Mouse (Mus musculus) macrophage (primary cell): ENCODE measurements around the gene Mon2. TPM values are rescaled to one million over a fixed set of nuclear protein-coding genes. Genes with fewer than 3 reads are reported as not detected.
A peak's percentile ranks its signal among the peaks of the same experiment; 100 is the strongest.

Experiments
- H3K27ac ChIP-seq: fragments of 350-480 bp; formaldehyde crosslinking; 2 replicates; pipeline ENCODE4 v1.9.0; 2021
- H3K36me3 ChIP-seq: fragments of 350-480 bp; formaldehyde crosslinking; 2 replicates; pipeline ENCODE4 v1.9.0; 2021; ENCODE audit errors: inconsistent target
- H3K4me3 ChIP-seq: fragments of 350-480 bp; formaldehyde crosslinking; 2 replicates; pipeline ENCODE4 v1.9.0; 2021; ENCODE audit errors: inconsistent target
- H3K79me2 ChIP-seq: fragments of 350-480 bp; formaldehyde crosslinking; 2 replicates; pipeline ENCODE4 v1.9.0; 2021; ENCODE audit errors: inconsistent target
- WGBS: methylation state at CpG from one replicate; pipeline ENCODE4 v1.1.7; 2026; ENCODE audit warnings: inconsistent platforms; ENCODE audit not compliant: missing documents; 5-methylcytosine and 5-hydroxymethylcytosine counted together
- polyA plus RNA-seq: library from polyadenylated mRNA; stranded (reverse); fragments of 250-400 nt; gene quantifications from 3 replicates; pipeline ENCODE4 v1.2.4, GENCODE M21; 2018; ENCODE audit warnings: inconsistent platforms

The Mon2 gene
- polyA plus RNA-seq, 1 experiment from 2014 or later = 34.3 TPM

DNA sequence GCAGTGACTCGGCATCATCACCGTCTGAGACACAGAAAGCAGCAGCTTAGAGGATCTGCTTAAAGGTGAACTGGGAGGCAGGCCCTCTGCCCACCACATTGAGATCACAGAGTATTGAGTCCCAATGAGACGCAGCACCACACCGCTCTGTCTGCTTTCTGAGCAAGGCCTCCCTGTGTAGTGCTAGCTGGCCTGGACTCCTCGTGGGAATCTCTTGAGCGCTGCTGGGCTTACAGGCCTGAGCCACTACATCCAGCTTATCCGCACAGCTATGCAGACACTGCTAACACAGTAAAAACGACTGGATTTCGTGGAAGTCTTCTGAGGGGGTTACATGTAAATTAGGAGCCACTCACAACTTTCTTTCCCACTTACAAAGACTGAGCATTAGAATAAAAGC lies 84.7 kb downstream of the Mon2 start:
- peaks cover 30% of the 10 kb centered on the region for H3K36me3 ChIP-seq
- whole genome bisulfite sequencing = 82% methylated on average over 9 of the region's 9 CpGs
- no peak overlapping the region for H3K4me3 ChIP-seq
- H3K79me2 ChIP-seq = no peaks in the 10 kb centered on the region
- peak overlapping the region; percentile 38 for H3K27ac ChIP-seq

DNA sequence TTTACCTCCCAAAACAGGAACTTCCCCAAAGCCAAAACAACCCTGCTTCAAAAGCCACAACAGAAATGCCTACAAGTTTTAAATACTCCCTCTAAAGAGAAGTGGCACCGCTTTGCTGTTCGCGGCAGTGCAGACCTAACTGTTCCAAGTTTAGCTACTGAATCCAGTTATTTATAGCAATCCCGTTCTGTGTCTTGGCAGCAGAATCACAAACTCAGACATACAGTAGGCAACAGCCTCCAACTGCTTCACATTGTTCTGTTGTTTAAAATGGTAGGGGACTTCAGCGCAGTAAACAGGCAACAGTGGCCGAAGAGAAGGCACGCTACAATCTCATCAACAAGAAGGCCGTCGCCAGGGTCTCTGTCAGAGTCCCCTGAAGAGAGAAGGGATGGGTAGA lies 85.3 kb downstream of the Mon2 start:
- H3K79me2 ChIP-seq = no peaks in the 10 kb centered on the region
- 57% methylated on average over 9 of the region's 9 CpGs for WGBS
- H3K36me3 ChIP-seq = peaks cover 25% of the 10 kb centered on the region
- no peak overlapping the region for H3K4me3 ChIP-seq
- H3K27ac ChIP-seq = peak overlapping the region; percentile 38

DNA sequence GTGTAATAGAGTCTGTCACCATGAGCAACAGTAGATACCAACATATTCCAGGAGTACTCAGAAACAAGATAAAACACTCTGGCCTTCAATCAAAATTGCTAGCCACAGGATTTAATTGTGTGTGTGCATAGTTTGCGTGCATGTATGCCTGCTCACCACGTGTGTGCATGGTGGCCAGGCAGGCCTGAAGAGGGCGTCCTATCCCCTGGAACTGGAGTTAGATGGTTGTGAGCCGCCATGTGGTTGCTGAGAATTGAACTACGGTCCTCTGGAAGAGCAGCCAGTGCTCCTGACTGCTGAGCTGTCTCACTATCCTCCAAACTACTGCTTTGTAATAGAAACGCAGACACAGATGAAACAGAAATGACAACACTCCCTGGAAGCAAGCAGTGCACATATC lies 85.7 kb downstream of the Mon2 start:
- Histone ChIP-seq H3K36me3 (peaks cover 20% of the 10 kb centered on the region), H3K27ac (peak overlapping the region; percentile 38), H3K4me3 (no peak overlapping the region), H3K79me2 (no peaks in the 10 kb centered on the region)
- WGBS = 89% methylated on average over 6 of the region's 6 CpGs

DNA sequence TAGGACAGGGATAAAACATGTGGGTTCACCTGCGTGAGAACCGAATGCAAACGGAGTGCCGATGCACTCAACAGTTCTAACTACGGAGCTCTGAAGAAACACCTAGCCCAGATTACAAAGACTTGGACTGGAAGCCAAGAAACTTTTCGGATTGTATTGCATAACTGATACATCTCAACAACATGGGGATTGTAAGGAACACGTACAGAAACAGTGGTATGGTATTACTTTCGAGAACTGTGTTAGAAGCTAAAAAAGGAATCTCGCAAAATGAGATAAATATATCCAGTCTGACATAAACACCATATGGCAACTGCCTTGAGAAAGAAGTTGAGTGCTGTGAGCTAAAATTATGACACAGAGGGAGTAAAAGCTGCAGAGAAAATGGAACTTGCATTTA lies 86.4 kb downstream of the Mon2 start:
- WGBS = 87% methylated on average over 9 of the region's 9 CpGs
- H3K36me3 ChIP-seq = peaks cover 14% of the 10 kb centered on the region
- H3K27ac ChIP-seq = no peak overlapping the region
- peaks cover 3% of the 10 kb centered on the region for H3K79me2 ChIP-seq
- H3K4me3 ChIP-seq = no peak overlapping the region

DNA sequence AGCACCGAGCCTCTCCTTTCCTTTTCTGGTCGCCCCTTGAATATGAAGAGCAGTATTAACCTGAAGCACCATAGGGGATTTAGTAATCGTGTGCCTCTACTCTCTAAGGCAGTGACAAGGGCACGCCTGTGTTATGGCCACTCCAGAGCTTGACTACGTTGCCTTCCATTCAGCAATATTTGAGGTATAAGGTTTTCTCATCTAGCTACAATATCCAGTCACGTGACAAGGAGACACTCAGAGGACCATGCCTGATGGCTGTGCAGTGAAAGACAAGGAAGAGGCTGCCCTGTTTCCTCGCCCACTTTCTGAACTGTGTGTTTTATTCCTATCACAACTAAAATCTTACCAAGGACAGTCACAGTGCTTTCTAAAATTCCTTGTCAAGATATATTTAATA lies 87.9 kb downstream of the Mon2 start:
- 0 out of 2 replicates have a peak, but pooled peaks cover under 1% of the 10 kb centered on the region for H3K36me3 ChIP-seq
- no peak overlapping the region for H3K4me3 ChIP-seq
- 52% methylated on average over 7 of the region's 7 CpGs for whole genome bisulfite sequencing
- H3K27ac ChIP-seq = no peak overlapping the region
- H3K79me2 ChIP-seq = peaks cover 18% of the 10 kb centered on the region

DNA sequence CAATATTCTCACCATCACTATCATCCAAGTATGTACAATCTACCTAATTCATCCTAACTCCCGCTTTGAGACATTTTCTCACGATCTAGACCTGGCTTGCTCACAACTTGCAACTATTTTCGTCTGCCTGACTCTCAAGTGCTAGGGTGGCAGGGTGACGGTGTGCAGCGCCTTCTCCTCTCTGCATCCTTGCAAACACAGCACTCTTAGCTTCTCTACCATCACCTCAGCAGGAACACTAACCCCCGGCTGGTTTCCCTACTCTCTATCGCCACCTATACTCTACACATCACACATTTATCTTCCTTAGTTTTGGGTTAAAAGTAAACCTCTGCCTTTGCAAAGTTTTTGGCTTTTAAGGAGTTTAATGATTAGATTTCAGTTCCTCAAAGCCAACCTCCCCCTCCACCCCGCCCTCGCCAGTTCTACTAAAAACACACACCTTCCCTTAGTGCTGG lies 88.6 kb downstream of the Mon2 start:
- Histone ChIP-seq H3K4me3 (no peak overlapping the region), H3K27ac (no peak overlapping the region), H3K79me2 (peaks cover 25% of the 10 kb centered on the region), H3K36me3 (no peaks in the 10 kb centered on the region)
- 22% methylated on average over 7 of the region's 9 CpGs for WGBS

DNA sequence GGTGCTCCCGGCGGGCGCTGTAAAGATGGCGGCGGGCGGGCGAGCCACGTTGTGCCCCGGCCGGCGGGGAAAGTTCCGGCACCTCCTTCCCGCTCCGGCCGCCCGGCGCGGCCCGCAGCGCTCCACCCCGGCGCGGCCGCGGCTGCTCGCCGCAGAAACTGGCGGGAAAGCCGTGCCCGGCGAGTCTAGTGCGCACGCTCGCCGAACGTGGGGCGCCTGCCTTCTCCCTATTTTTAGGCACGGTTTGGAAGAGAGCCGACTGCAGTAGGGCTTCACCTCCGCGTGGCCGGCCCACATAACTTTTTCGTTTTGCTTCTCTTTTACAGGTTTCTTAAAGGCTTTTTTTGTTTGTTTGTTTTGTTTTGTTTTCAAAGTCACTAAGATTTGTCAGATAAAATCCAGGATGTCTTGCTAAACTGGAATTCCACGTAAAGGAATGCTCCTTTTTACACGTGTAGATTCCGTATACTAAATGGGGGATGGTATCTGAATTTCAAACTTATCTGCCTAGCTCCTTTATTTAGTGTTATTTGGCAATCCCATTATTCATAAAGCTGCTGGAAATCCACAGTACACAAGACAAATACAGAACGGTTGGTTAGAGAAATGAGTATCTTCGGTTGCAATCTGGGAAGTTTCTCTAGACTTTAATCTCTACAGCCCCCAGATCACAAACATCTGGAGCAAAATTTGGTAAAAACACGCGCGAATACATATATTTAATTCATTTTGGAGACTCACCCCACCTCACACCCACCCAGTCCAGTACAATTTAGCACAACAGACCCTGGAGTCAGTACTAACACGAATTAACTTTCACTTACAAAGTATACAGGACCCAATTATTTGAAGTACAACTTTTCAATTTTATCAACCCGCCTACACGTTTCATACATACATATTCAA lies 89.7 kb downstream of the Mon2 start:
- WGBS = 8% methylated on average over 50 of the region's 54 CpGs
- H3K27ac ChIP-seq = peak overlapping the region; percentile 59

DNA sequence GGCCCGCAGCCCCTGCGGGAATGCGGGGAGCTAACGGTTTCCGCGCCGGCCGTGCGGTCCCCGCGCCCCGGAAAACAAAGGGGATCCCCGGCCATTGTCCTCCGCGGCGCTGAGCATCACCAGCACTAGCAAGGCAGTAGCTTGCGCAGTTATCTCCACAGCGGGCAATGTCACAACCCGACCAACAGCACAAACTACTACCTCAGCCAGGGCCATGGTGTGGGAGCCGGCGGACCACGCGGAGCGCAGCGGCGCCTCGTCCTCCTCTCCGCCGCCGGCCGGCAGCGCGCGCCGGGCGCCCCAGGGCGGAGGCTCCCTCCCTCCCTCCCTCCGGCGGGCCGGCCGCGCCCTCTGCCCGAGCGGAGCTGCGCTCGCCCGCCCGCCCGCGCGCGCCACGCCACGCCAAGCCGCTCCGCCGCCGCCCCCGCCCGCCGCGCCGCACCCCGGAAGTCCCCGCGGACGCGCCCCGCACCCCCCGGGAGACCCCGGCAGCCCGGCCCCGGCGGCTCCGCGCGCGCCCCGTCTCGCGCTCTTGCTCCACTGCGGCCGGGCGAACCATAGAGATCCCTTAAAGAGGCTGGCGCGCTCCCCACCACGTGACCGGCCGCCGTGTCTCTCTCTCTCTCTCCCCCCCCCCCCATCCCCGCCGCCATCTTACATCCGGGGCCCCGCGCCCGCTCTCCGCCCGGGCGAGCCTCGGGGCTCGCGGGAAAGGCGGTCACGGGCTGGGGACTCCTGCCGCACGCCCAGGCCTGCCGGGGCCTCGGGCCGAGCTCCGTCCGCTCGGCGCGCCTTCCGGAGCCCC lies 90.6 kb downstream of the Mon2 start:
- WGBS = under 1% methylated on average over 60 of the region's 115 CpGs
- peak overlapping the region; percentile 68 for H3K4me3 ChIP-seq
- peak overlapping the region; percentile 75 for H3K27ac ChIP-seq
- H3K36me3 ChIP-seq = peaks cover 6% of the 10 kb centered on the region; the same call in 1 of the 2 replicates
- peaks cover 43% of the 10 kb centered on the region for H3K79me2 ChIP-seq

More for the DNA sequence above, 89.7 kb downstream of the Mon2 start:
- Histone ChIP-seq H3K79me2 (peaks cover 36% of the 10 kb centered on the region), H3K36me3 (no peaks in the 10 kb centered on the region), H3K4me3 (peak overlapping the region; percentile 24)

DNA sequence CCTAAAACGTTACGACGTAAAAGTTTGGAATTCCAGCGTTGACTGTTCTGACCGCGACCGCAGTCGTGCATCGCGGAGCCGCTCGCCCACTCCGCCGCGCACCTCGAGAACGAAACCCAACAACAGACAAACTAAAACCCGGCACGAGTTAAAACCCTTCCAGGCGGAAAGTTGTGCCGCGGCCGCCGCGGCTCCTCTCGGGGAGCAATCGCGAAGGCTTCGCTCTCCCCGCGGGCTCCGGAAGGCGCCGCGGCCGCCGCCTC lies 91.1 kb downstream of the Mon2 start:
- Histone ChIP-seq H3K27ac (peak overlapping the region; percentile 75), H3K4me3 (peak overlapping the region; percentile 68), H3K36me3 (peaks cover 6% of the 10 kb centered on the region; the same call in 1 of the 2 replicates), H3K79me2 (peaks cover 43% of the 10 kb centered on the region)
- under 1% methylated on average over 37 of the region's 37 CpGs for WGBS

DNA sequence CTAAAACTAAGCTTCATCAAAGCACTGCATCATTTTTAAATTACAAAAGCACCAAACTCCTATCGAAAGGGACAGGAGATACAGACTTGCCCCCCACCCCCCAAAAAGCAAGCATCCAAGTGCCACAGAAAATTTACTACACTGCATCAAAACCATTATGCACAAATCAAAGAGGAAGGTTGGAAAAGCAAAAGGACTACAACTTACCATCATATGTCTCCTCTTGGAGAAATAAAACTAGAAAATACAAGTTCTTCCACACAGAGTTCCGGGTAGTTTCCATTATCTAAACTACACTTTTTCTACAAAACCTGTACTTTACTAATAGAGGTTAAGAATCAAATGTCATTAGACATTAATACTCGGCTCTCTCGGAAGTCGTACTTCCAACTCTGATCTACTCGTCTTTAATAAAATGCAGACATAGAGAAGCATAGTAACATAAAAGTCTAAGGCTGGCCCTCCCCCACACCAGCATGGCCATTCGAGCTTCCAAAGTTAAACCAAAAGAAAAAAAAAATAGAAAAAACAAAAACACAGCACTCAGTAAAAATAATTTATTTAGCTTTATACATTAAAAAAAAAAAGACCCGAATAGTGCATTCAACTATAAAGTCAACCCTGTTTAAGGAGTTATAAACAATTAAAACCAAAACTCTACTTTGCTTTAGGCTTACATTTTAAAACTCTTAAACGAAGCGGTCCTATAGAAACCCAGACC lies 91.6 kb downstream of the Mon2 start:
- Histone ChIP-seq H3K36me3 (peaks cover 6% of the 10 kb centered on the region; the same call in 1 of the 2 replicates), H3K27ac (peak overlapping the region; percentile 75), H3K79me2 (peaks cover 43% of the 10 kb centered on the region), H3K4me3 (peak overlapping the region; percentile 68)
- WGBS = under 1% methylated on average over 10 of the region's 10 CpGs

DNA sequence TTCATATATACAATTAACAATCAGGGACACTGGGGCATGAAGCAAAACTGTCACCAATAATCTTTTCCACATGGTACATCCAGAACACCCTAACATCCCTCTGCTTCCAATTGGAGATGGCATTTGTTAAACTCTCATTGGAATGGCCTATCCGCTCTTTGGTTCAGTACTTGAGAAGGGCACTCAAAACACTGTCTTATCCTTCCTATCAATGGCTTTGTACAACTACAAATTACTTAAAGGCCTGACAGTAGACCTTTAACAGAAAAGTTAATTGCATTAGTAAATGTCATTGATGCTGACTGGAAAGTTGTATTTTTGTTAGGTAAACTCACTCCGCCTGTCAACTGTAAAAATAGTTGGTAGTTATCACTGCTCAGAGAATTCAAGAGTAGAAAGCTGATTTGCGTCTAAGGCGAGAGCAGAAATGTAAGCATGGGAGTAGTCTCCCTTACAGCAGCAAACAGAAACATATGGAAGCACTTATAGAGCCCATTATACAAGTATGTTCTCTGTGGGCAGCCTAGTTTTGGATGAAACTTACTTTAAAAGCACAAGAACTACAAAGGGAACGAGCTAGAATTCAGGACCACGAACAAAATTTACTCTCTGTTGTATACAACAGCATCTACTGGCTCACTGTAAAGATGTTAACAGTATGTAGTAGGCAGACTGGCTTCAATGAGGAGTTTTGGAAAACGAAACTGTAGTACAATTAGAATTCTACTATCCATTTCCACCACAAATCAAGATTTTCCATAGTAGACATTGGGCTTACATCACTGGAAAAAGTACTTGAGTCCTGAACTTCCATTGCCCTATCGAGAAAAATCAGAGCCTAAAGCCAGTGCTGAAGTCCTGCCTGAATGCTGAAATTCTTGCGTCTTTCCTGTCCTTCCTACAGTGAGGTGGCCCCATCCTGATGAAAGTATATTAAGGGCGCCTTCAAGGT lies 92.5 kb downstream of the Mon2 start:
- H3K79me2 ChIP-seq = peaks cover 43% of the 10 kb centered on the region
- H3K36me3 ChIP-seq = peaks cover 6% of the 10 kb centered on the region; the same call in 1 of the 2 replicates
- peak overlapping the region; percentile 75 for H3K27ac ChIP-seq
- H3K4me3 ChIP-seq = peak overlapping the region; percentile 68
- 30% methylated on average over 10 of the region's 10 CpGs for WGBS

DNA sequence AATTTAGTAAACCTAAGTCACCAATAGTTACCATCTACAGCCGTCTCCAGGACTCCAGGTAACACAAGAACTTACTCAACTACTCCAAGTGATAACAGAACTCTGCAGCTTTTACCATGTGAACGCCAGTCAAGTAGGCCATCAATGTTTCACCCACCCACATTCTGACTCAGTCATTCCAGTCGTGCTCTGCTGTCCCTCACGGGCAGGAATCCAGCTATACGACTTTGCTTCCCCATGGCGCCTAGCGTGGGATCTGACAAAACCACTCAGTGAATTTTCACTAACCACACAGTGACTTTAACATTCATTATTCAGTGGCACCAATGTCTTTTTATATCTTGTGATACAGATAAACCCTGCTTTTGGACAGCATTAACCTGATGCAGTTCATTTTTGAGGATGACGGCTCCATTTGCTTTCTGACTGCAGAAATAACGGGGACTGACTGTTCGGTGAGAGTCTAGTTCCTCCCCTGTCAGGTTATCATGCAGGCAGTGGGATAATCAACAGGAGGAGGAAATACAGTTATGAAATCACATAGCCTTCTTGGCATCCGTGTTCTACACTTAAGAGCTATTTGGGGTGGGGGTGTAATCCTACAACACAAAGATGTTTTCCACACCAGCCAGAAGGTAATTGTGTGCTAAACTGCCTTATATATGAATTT lies 93.3 kb downstream of the Mon2 start:
- Histone ChIP-seq H3K36me3 (peaks cover 6% of the 10 kb centered on the region; the same call in 1 of the 2 replicates), H3K79me2 (peaks cover 43% of the 10 kb centered on the region), H3K27ac (no peak overlapping the region), H3K4me3 (peak overlapping the region; percentile 68; the same call in 1 of the 2 replicates)
- 25% methylated on average over 11 of the region's 11 CpGs for WGBS

DNA sequence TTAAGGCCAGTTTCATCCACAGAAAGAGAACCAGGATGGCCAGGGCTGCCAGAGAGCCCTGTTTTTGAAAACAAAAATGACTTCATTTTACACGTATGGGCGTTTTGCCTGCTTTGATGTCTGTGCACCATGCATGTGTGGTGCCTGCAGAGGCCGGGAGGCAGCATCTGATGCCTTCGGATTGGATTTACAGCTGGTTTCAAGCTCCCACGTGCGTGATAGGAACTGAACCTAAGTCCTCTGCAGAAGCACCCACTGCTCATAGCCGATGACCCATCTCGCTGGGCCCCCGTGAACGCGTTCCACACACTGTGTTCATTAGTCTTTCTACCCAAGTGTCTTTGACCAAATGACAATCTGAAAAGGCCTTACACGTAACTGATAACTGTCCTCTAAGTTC lies 96.2 kb downstream of the Mon2 start:
- Histone ChIP-seq H3K36me3 (peaks cover 6% of the 10 kb centered on the region; the same call in 1 of the 2 replicates), H3K4me3 (no peak overlapping the region), H3K79me2 (peaks cover 42% of the 10 kb centered on the region), H3K27ac (no peak overlapping the region)
- WGBS = 93% methylated on average over 12 of the region's 12 CpGs
